Mouse (Mus musculus) limb, embryonic 11.5 days (tissue): ENCODE results near the gene Rrbp1. TPM values are rescaled to one million over a fixed set of nuclear protein-coding genes. Genes with fewer than 3 reads are reported as not detected.

ENCODE experiments used
- ATAC-seq: fragments of 200-750 bp; cut with Nextera tagmentation; 2 replicates; pipeline ENCODE4 v1.8.0; 2017; ENCODE audit warnings: low read depth; ENCODE audit not compliant: insufficient number of reproducible peaks, low FRiP score, low TSS enrichment
- DNase-seq: peaks from one replicate; pipeline ENCODE4 v3.0.0-alpha.2; 2015; ENCODE audit warnings: low spot score
- H3K27ac ChIP-seq: fragments of 300-500 bp; sonication (generic); replicated peaks from 2 replicates; pipeline ENCODE4 v1.5.1; 2014; ENCODE audit warnings: low read depth, mild to moderate bottlenecking, low read length
- H3K27me3 ChIP-seq: fragments of 300-500 bp; sonication (generic); 2 replicates; pipeline ENCODE4 v1.6.1; 2014; ENCODE audit warnings: mild to moderate bottlenecking, low read length, mixed read lengths; ENCODE audit not compliant: control insufficient read depth, insufficient read depth
- H3K36me3 ChIP-seq: fragments of 300-500 bp; sonication (generic); 2 replicates; pipeline ENCODE4 v1.6.1; 2014; ENCODE audit warnings: mild to moderate bottlenecking, low read length, moderate library complexity, mixed read lengths; ENCODE audit not compliant: control insufficient read depth, insufficient read depth
- H3K4me1 ChIP-seq: fragments of 300-500 bp; sonication (generic); 2 replicates; pipeline ENCODE4 v1.6.1; 2014; ENCODE audit warnings: low read length, mixed read lengths; ENCODE audit not compliant: control insufficient read depth, insufficient read depth
- H3K4me2 ChIP-seq: fragments of 300-500 bp; sonication (generic); 2 replicates; pipeline ENCODE4 v1.6.1; 2014; ENCODE audit warnings: low read depth, mild to moderate bottlenecking, moderate library complexity; ENCODE audit not compliant: severe bottlenecking
- H3K4me3 ChIP-seq: fragments of 300-500 bp; sonication (generic); 2 replicates; pipeline ENCODE4 v1.5.1; 2014; ENCODE audit warnings: low read depth, low read length
- H3K9ac ChIP-seq: fragments of 300-500 bp; sonication (generic); 2 replicates; pipeline ENCODE4 v1.6.1; 2014; ENCODE audit warnings: mild to moderate bottlenecking, low read length
- H3K9me3 ChIP-seq: fragments of 300-500 bp; sonication (generic); 2 replicates; pipeline ENCODE4 v1.6.1; 2016; ENCODE audit warnings: low read length; ENCODE audit not compliant: control insufficient read depth
- WGBS: fragments of 180-500 bp; shearing (Covaris S2); extraction: QIAGEN DNeasy Blood & Tissue Kit; methylation state at CpG from one replicate; pipeline ENCODE4 v1.1.7; 2014; 5-methylcytosine and 5-hydroxymethylcytosine counted together
- polyA plus RNA-seq: library from polyadenylated mRNA; unstranded; fragments of >200 nt; fragmentation: Nextera tagmentation; extraction: Ambion mirVana; gene quantifications from 2 replicates; pipeline ENCODE4 v1.2.1, GENCODE M21; 2014

Rrbp1 gene
- polyA plus RNA-seq, 1 experiment from 2014 or later = 57.0 TPM

GRCm38 (mm10) chr2:143982152-143982551 lies 28.9 kb downstream of the Rrbp1 start:
- H3K27me3 ChIP-seq = no peaks in the 10 kb centered on the region
- H3K27ac ChIP-seq = no peak overlapping the region
- ATAC-seq (no peak), DNase-seq (no peak)
- H3K9me3 ChIP-seq = no peaks in the 10 kb centered on the region
- no peak overlapping the region for H3K9ac ChIP-seq
- H3K4me2 ChIP-seq = no peak overlapping the region
- no peaks in the 10 kb centered on the region for H3K4me1 ChIP-seq
- H3K36me3 ChIP-seq = peaks cover 3% of the 10 kb centered on the region; the same call in 1 of the 2 replicates
- no peak overlapping the region for H3K4me3 ChIP-seq
- WGBS = 71% methylated on average over 4 of the region's 4 CpGs

- H3K4me3 ChIP-seq = no peak overlapping the region
- no peak overlapping the region for H3K4me2 ChIP-seq
- 39% methylated on average over 6 of the region's 6 CpGs for WGBS
- peak; percentile 80 for DNase-seq
- peaks cover 3% of the 10 kb centered on the region; the same call in 1 of the 2 replicates for H3K36me3 ChIP-seq
- H3K9me3 ChIP-seq = no peaks in the 10 kb centered on the region
- H3K27me3 ChIP-seq = no peaks in the 10 kb centered on the region
- ATAC-seq = peak; percentile 71; the same call in 1 of the 2 replicates
- no peaks in the 10 kb centered on the region for H3K4me1 ChIP-seq
- no peak overlapping the region for H3K27ac ChIP-seq
- no peak overlapping the region for H3K9ac ChIP-seq
Observed at GRCm38 (mm10) chr2:143980781-143981398, 30.2 kb downstream of the Rrbp1 start.

- no peak for ATAC-seq
Observed at GRCm38 (mm10) chr2:143978444-143979147, 32.5 kb downstream of the Rrbp1 start.

GRCm38 (mm10) chr2:143975146-143975649 lies 35.9 kb downstream of the Rrbp1 start:
- no peaks in the 10 kb centered on the region for H3K4me1 ChIP-seq
- no peak for ATAC-seq
- H3K27me3 ChIP-seq = no peaks in the 10 kb centered on the region
- peaks cover 12% of the 10 kb centered on the region for H3K36me3 ChIP-seq
- no peaks in the 10 kb centered on the region for H3K9me3 ChIP-seq
- H3K4me2 ChIP-seq = no peak overlapping the region
- DNase-seq = no peak
- no peak overlapping the region for H3K9ac ChIP-seq
- no peak overlapping the region for H3K27ac ChIP-seq
- H3K4me3 ChIP-seq = no peak overlapping the region
- WGBS = 94% methylated on average over 5 of the region's 5 CpGs

More at GRCm38 (mm10) chr2:143978444-143979147, 32.5 kb downstream of the Rrbp1 start:
- H3K36me3 ChIP-seq = peaks cover 7% of the 10 kb centered on the region
- no peaks in the 10 kb centered on the region for H3K9me3 ChIP-seq
- DNase-seq = no peak
- no peak overlapping the region for H3K4me2 ChIP-seq
- H3K27me3 ChIP-seq = no peaks in the 10 kb centered on the region
- H3K9ac ChIP-seq = no peak overlapping the region
- no peaks in the 10 kb centered on the region for H3K4me1 ChIP-seq
- no peak overlapping the region for H3K27ac ChIP-seq
- H3K4me3 ChIP-seq = no peak overlapping the region
- WGBS = 90% methylated on average over 8 of the region's 8 CpGs

GRCm38 (mm10) chr2:143973161-143973560 lies 37.9 kb downstream of the Rrbp1 start:
- peaks cover 20% of the 10 kb centered on the region for H3K36me3 ChIP-seq
- no peak for ATAC-seq

GRCm38 (mm10) chr2:143971887-143972286 lies 39.2 kb downstream of the Rrbp1 start:
- H3K9me3 ChIP-seq = no peaks in the 10 kb centered on the region
- 79% methylated on average over 2 of the region's 2 CpGs for WGBS

More at GRCm38 (mm10) chr2:143973161-143973560, 37.9 kb downstream of the Rrbp1 start:
- Histone ChIP-seq H3K9ac (no peak overlapping the region), H3K9me3 (no peaks in the 10 kb centered on the region), H3K27ac (no peak overlapping the region), H3K4me1 (no peaks in the 10 kb centered on the region), H3K4me2 (no peak overlapping the region), H3K27me3 (no peaks in the 10 kb centered on the region), H3K4me3 (no peak overlapping the region)
- no peak for DNase-seq
- WGBS = 87% methylated on average over 7 of the region's 7 CpGs

GRCm38 (mm10) chr2:143970841-143971240 lies 40.2 kb downstream of the Rrbp1 start:
- Histone ChIP-seq H3K27me3 (no peaks in the 10 kb centered on the region), H3K36me3 (peaks cover 31% of the 10 kb centered on the region), H3K4me2 (no peak overlapping the region), H3K4me1 (no peaks in the 10 kb centered on the region), H3K4me3 (no peak overlapping the region), H3K9ac (no peak overlapping the region), H3K9me3 (no peaks in the 10 kb centered on the region), H3K27ac (no peak overlapping the region)
- no peak for DNase-seq
- WGBS = 89% methylated on average over 2 of the region's 2 CpGs
- no peak for ATAC-seq

More at GRCm38 (mm10) chr2:143971887-143972286, 39.2 kb downstream of the Rrbp1 start:
- DNase-seq (no peak), ATAC-seq (no peak)
- Histone ChIP-seq H3K4me1 (no peaks in the 10 kb centered on the region), H3K9ac (no peak overlapping the region), H3K36me3 (peaks cover 27% of the 10 kb centered on the region), H3K27me3 (no peaks in the 10 kb centered on the region), H3K4me2 (no peak overlapping the region), H3K4me3 (no peak overlapping the region), H3K27ac (no peak overlapping the region)

- Histone ChIP-seq H3K9ac (no peak overlapping the region), H3K4me3 (no peak overlapping the region)
Observed at GRCm38 (mm10) chr2:143969260-143969659, 41.8 kb downstream of the Rrbp1 start.

More at GRCm38 (mm10) chr2:143969260-143969659, 41.8 kb downstream of the Rrbp1 start:
- Histone ChIP-seq H3K4me1 (no peaks in the 10 kb centered on the region), H3K9me3 (no peaks in the 10 kb centered on the region), H3K36me3 (peaks cover 30% of the 10 kb centered on the region), H3K4me2 (no peak overlapping the region), H3K27me3 (no peaks in the 10 kb centered on the region), H3K27ac (no peak overlapping the region)
- WGBS = 93% methylated on average over 7 of the region's 7 CpGs
- DNase-seq = no peak
- ATAC-seq = no peak
